Mouse (Mus musculus) cerebellum, adult 2 months (tissue): ENCODE data around the gene Ufsp1.

Experiments
- CTCF ChIP-seq: fragments of 200-500 bp; IDR thresholded peaks from 2 replicates; pipeline ENCODE4 v1.5.1; 2011; ENCODE audit warnings: low read depth, mild to moderate bottlenecking, control low read depth, low read length, moderate library complexity, borderline replicate concordance; ENCODE audit not compliant: insufficient read depth
- POLR2A ChIP-seq: fragments of 200-500 bp; IDR thresholded peaks from 2 replicates; pipeline ENCODE4 v1.6.1; 2011; ENCODE audit warnings: low read length, control low read depth, borderline replicate concordance; ENCODE audit not compliant: insufficient read depth

DNA sequence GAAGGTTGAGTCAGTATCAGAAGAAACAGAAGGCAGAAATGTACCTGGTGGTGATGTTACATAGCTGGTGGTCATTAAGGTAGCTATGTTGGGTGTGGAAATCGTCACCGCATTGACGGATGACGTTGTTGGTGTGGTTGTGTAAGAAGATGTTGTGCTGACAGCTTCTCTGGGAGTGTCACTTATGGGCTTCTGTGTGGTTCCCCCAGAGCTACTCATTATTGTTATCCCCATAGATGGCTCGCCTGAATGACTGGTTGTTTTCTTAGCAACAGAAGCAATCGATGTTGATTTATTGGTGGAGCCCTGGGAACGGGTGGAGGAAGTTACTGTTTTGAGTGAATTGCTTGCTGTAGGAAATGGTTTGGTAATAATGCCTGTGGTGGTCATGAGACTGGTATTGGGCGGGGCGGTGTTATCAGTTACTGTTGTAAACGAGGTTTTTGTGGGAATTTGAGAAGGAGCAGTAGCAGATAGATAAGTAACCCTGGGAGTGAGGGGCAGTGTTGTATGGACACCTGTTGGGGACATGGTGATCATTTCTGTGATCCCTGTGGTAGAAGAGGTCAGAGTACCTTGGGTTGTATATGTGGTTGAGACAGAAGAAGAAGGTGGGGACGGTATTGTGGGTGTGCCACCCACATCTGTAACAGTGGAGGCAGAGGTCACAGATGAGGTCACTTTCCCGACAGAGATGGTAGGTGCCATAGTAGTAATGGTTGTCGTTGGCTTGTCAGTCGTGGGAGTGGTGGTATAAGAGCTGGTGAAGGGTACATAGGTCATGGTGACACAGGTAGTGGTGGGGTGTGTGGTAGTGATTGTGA is 30.3 kb upstream of the Ufsp1 start:
- no peak for TF ChIP-seq CTCF
- TF ChIP-seq POLR2A, result no peak
